Mouse (Mus musculus) T-helper 17 cell (primary cell): ENCODE measurements at regions not wholly inside any gene's neighbourhood (a gene's known extent, or its start where the extent isn't known, plus 50 kb on each side); places are given as distances from the start of the nearest gene placed in this dataset.

Experiments used
- in situ Hi-C, 2 experiments: fragments of 300-600 bp; cut with MboI, MseI; formaldehyde crosslinking; loops; 1 replicate in 1 of 2; 2 replicates in 1 of 2; pipeline ENCODE4 v1.15.1; 2025; ENCODE audit warnings: high pct_unique_total_duplicates in 2 of 2

GRCm38 (mm10) chr7:130030711-130031110, 439.0 kb downstream of the Wdr11 start:
- in situ Hi-C loops: no loop called here

GRCm38 (mm10) chr7:130036235-130036634, 444.6 kb downstream of the Wdr11 start:
- in situ Hi-C loops: no loop called here

GRCm38 (mm10) chr7:130036845-130037572, 445.3 kb downstream of the Wdr11 start:
- in situ Hi-C loops: no loop called here

- in situ Hi-C loops: no loop called here
These were observed 445.9 kb downstream of the Wdr11 start for GRCm38 (mm10) chr7:130037573-130037925.

DNA sequence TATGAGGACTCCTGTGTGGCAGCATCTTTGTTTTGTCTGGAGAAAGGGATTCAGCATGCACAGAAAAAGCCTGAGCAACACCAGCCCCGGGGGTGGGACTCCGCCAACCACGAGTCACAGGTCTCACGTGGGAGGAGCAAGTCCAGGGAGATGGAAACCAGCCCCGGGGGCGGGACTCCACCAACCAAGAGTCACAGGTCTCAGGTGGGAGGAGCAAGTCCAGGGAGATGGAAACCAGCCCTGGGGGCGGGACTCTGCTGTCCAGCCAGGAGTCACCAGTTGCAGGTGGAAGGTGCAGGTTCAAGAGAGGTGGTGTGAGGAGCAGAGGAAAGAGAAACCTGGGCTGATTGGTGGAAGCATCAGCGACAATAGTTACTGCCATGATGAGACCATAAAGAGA, 448.9 kb downstream of the Wdr11 start:
- in situ Hi-C loops: no loop called here

DNA sequence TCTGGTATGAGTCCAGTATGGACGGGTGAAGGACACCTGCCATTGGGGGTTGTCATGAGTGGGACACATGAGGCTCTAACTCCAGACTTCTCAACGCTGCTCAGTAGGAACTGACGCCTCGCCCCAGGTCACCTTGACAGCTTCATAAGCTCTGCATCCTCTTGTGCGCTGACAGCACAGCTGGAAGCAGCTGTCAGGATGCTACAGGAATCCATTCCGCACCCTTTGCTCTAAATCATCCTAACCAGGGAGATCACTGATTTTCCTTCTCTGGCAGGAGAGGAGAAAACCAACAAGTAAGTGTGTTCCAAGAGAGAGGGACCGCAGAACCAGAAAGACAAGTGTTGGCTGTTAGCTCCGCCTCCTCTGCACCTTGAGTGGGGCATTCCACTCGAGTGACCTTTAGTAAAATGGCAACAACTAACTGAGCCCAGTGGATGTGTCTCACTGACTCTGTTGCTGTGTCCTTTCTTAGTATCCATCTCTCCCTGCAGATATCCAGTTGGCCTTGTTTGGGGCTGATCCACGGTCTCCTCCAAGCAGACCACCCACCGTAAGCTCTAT, 449.8 kb downstream of the Wdr11 start:
- in situ Hi-C loops: no loop called here

DNA sequence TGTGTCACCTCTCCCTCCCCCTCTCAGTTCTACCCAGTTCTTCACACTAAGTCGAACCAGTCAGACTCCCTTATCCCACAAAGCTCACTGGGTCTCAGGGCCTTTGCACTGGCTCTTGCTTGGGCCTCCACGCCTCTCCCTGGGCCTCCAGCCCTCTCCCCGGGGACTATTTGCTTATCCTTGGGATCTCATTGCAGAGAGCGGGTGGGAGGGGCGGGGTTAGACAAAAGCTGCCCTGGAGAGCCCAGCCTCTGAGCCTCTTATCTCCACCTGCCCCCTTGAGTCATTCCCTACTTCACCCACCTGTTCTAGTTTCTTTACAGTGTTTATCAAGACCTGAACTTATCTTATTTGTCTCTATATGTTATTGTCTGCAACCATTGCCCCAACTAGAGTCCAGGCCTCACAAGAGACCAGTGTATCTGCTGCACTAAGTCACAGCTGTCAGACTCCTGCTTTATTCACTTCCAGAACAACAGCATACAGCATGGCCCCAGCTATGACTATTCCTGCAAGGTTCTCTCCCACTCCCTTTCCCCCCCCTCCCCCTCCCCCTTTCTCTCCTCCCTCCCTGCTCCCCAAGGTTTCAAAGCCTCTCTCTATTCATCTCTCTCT, 450.7 kb downstream of the Wdr11 start:
- in situ Hi-C loops: no loop called here

DNA sequence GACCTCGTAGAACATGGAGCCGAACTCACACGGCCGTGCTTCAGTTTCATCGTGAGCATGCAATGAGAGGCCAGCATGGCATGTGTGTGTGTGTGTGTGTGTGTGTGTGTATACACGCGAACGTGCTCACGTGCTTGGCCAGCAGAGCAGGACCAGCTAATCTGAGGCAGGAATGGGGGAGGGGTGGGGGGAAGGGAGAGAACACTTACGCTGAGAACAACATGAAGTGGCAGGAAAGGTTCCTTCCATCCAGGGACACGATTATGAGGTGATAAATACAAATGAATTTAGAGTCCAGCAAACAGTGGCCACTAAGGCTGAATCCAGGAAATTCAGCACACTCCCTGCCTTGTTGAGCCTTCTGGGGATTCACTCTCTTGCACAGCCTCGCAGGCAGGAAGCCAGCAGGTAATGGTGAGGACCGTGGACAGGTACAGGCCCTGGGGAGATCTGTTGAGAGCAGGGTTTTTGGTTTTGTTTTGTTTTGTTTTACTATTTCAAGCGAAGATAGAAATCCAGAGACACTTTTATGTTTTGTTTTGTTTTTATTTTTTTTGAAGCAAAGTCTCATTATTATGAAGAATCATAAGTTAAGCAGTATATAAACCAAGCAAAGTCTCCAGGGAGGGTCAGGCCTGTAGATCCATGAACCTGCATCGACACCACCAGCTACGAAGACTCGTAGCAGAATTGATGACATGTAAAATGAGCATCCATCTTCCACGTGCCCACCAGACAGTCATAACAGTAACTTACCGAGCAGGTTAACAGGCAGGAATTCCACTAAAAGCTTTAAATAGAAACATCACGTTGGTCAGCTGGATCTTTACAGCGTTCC, 452.0 kb downstream of the Wdr11 start:
- in situ Hi-C loops: no loop called here

GRCm38 (mm10) chr7:130044235-130044553, 452.5 kb downstream of the Wdr11 start:
- in situ Hi-C loops: no loop called here

DNA sequence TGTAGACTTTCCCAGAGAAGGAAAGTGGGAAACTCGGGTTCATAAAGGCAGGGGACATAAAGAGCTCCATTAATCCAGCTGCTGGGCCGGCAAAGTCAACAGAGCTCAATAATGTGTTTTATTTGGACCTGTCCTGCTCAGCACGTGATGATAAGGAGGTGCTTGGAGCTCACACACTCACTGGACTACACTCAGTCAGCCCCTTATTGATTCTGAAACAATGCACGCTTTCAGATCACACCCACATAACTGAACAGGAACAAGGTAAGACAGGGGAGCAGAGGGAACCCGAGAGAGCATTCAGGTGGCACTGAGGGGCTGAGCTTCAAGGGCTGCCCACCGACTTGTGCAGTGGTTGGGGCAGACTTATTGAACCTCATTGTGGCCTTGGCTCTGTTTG, 452.9 kb downstream of the Wdr11 start:
- in situ Hi-C loops: no loop called here

DNA sequence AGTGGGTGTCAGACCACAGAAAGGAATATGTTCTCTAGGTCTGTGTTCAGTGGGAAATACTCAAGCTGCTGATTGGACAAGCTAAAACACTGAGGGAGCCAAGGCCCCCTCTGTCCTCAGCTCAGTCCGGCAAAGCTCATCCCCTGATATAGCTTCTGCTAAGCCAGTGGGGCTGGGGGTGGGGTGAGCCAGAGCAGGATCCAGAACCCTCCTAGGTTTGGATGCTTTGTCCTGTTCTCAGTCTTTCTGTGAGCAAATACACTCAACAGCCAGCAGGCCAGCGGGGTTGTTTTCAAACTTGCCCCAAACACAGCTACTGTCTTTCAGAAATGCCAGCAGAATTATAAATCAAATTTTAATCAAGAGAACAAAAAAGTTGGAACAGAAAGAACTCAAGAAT, 454.4 kb downstream of the Wdr11 start:
- in situ Hi-C loops: no loop called here

- in situ Hi-C loops: no loop called here
These were observed 455.8 kb downstream of the Wdr11 start for GRCm38 (mm10) chr7:130047293-130048034.

DNA sequence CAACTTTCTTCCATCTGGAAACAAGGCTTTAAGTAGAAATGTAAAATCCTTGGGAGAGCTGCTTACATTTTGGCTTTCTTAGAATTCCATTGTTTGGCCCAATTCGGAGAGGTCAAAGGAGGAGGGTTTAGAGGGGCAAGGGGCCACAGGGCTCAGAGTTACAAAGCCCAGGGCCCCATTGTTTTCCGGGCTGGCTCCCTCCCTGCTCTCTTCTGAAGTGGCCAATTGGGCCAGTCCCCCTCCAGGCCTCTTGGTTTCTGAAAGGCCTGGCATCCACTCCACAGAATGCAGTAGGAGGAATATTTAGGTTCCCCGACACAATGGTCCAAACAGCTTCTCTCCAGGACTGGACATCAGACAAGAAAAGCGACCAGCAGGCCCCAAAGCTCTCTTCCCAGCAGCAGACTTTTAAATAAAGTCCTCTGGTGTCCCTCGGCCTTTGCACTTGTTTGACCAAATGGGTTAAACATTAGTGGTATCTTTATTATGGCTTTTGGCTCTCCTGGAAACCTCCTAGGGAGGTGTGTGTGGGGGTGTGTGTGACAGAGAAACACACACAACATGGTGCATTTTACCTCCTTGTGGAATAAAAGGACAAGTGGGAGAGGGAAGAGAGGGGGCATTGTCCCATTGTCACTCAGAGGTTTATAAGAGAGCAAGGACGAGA, 456.6 kb downstream of the Wdr11 start:
- in situ Hi-C loops: no loop called here

- in situ Hi-C loops: no loop called here
These were observed 457.8 kb downstream of the Wdr11 start for GRCm38 (mm10) chr7:130049461-130049860.

DNA sequence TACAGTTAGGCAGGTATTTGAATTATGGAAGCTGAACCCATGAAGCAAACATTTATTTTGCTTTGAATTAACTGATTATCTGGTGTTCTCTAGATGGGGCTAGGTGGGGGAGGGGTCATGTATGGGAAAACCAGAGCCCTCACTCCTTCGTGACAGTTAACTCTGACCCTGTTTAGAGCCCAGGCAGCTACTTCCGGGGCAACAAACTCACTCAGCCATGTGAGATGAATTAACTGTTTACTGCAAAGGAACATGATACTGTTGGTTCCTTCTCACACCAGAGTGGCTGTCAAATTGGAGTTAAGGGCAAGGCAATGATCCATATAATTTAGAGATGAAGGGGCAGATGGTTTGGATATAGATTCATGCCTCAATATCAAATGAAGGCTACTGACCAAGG, 458.5 kb downstream of the Wdr11 start:
- in situ Hi-C loops: no loop called here

GRCm38 (mm10) chr7:130052376-130052775, 460.7 kb downstream of the Wdr11 start:
- in situ Hi-C loops: no loop called here

- in situ Hi-C loops: no loop called here
These were observed 462.5 kb downstream of the Ate1 start for GRCm38 (mm10) chr7:130057708-130058107.

DNA sequence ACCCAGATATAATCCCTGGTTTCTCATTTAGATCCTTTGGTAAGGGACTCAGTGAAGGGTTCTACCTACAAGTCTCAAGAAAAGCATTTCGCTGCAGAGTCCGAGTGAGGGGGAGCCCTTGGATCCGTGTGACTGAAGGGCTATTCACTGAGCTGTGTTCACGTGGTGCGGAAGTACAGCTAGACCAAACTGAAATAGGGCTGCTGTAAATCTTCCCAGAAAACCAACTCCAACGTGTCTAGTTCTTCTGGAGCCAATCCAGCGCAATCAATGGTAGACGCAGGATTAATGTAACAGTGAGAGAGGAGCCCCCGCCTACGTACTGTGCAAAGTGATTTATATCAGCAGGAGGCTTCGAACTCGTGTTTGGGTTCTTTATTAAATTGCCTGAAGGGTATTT, 461.9 kb downstream of the Ate1 start:
- in situ Hi-C loops: no loop called here

DNA sequence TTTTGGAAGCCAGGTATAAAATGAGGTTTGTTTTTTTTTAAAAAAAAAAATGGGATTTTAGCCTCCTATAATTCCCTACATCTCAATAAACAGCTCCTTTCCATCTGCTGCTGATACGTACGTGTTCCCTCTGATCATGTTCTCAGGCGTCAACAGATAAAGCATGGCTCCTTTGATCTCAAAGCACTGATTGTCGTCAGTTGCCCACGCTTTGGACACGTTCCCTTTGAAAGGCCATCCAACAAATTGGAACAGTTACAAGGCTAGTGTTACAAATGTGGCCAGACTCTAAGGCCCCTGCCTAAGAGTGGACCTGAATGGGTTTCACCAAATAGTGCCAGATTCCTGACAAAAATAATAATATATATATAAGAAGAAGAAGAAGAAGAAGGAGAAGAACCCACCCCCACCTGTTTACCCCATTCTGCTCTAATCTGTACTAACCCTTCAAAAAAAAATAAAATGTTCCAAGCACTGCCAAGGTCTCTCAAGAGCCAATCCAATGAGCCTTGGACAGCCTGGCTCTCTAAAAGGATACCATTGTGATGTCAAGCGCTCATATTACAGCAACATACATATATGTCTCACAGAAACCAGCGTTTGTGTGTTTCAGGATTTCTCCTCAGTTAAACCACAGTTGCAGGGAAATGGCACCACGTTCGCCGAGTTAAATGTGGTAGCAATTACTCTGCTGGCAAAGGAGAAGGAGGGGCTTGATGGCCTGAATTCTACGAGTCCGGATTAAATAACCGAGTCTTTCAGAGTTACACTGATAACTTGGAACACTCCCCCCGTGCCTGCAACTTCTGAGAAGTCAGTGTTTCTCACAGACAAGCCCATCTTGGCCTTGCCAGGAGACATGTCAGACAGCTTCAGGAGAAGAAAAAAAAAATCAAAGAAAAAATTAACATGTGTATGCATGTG, 460.2 kb downstream of the Ate1 start:
- in situ Hi-C loops: no loop called here

- in situ Hi-C loops: no loop called here
These were observed 455.7 kb downstream of the Ate1 start for GRCm38 (mm10) chr7:130064500-130064899.
